Mouse (Mus musculus): ENCODE data around the gene Cmc1.

Cmc1 gene

DNA sequence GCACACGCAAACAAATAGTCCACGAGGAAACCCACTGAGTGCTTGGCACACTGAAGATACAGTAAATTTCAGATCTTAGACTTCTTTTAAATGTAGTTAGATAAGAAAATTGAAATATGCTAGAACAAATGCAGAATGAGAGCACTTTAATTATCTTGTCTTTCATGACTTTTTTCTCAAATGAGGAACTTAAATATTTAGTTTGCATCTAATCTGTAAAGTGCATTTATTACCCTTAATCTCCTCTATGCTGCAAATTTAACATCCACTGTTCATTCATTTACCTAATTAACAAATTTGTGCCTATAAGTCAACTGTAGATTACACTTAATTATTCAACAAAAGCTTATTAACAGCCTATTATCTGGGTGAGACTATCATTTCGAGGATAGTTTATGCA, 115.0 kb downstream of the Cmc1 start:
- in situ Hi-C loops (cut with MseI, MboI), result no loop called here

DNA sequence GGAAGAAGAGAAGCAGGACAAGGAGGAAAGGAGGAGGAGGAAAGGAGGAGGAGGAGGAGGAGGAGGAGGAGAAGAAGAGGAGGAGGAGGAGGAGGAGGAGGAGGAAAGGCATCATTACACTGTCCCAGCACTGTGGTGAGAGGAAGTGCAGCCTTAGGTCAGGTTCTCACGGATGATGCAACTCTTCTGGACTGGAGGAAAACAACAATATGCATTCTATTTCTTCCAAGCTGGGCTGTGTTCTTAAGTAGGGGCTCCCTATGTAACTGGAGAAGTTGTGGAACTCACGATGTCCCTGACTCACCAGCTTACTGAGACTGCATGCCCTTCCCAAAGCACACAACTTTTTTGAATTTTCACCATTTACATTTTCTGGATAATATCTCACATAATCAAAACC, 118.3 kb downstream of the Cmc1 start:
- in situ Hi-C loops (cut with MseI, MboI), result no loop called here

DNA sequence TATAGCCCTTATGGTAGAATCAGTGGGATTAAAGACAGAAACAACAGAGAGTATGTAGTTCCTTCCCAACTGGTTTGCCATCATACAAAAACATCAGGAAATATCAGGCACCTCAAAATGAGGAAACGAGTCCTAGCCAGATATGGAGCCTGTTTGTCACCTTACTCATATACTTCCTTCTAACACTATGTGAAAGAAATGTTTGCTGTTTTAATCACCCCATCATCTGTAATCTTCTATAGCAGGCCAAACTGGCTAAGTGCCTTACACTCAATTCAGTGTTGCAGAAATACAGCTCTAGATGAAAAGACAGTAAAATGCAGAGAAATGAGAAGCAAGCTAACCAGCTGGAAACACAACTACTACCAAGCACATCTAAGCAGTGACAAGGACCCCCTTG, 119.7 kb downstream of the Cmc1 start:
- in situ Hi-C loops (cut with MseI, MboI), result no loop called here

DNA sequence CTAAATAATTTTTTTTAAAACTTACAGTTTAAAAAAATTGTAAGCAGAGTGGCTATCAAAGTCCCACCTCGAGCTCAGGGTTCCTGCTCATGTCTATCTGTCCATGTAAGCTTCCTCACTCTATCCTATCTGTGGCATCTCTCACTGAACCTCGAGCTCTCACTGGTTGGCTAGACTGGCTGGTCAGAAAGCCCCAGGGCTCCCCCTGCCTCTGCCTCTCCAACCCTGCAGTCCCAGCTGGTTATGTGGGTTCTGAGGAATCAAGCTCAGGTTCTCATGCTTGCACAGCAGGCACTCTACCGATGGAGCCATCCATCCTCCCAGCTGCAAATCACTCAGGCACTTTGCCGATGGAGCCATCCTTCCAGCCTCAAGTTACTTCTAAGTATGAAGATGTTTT, 120.5 kb downstream of the Cmc1 start:
- in situ Hi-C loops (cut with MseI, MboI), result no loop called here

- in situ Hi-C loops (cut with MseI, MboI), result no loop called here
Observed at GRCm38 (mm10) chr9:118024966-118025365, 125.0 kb downstream of the Cmc1 start.
